Mouse (Mus musculus) kidney, postnatal 36 days (tissue): ENCODE data around the gene Dnajc6.

Source experiments
- DNase-seq, 2 experiments: peaks; one replicate each; pipeline ENCODE4 v3.0.0; 2021 to 2022; ENCODE audit warnings: mixed read lengths in 2 of 2

The Dnajc6 gene

DNA sequence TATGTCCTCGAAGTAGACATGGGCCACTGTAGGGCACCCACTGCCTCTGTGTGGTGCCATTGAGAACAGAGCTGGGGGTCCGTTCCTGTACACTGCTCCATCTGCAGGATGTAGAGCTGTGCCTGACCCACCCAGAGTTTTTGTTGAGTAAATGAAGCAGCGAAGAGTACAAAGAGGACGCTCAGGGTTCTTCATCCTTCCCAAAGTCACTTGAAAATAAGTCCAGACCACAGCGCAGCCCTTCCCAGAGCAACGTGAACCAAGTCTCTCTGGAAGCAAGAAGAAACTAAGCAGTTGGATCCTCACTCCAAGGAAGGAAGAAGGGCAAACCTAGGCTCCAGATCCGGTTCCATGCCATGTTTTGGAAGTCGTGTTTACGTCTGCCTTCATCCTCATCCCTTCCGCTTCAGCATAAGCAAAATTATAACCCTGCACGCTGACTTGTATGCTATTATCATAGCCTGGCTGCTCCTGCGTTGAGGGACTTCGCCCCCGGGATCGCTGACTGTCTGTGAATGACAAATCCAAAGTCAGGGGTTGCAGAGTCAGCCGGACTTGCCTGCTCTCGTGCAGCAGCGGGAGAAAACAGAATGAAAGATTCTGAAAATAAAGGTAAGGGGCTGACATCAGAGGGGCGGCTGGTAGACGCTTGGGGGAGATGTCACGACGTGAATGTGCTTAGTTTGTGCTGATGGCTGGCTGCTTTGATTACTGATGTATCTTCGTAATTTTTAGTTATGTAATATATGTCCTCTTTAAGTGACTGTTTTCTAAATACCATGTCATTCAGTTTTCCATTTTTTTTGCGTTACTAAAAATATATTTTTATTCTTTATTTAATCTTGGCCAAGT lies 11.3 kb downstream of the Dnajc6 start:
- peak; percentile 80 for DNase-seq

DNA sequence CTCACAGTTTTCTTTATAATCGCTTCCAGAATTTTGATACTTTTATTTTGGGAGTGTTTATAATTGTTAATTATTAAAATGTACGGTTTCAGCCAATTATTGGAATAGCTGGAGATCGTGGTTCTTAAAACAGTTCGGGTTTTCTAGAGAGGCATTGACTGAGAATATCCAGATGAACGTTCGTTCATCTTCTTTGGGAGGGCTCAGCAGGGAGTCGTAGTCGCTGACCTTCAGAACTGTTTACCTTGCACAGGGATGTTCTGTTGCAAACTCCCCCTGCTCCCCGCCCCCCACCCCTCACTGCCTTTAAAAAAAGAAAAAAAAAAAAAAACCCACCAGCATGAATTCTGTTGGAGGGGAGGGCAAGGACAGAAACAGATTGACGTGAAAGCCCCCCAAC lies 12.0 kb downstream of the Dnajc6 start:
- peak in 1 of 2 experiments; percentile 4 for DNase-seq

DNA sequence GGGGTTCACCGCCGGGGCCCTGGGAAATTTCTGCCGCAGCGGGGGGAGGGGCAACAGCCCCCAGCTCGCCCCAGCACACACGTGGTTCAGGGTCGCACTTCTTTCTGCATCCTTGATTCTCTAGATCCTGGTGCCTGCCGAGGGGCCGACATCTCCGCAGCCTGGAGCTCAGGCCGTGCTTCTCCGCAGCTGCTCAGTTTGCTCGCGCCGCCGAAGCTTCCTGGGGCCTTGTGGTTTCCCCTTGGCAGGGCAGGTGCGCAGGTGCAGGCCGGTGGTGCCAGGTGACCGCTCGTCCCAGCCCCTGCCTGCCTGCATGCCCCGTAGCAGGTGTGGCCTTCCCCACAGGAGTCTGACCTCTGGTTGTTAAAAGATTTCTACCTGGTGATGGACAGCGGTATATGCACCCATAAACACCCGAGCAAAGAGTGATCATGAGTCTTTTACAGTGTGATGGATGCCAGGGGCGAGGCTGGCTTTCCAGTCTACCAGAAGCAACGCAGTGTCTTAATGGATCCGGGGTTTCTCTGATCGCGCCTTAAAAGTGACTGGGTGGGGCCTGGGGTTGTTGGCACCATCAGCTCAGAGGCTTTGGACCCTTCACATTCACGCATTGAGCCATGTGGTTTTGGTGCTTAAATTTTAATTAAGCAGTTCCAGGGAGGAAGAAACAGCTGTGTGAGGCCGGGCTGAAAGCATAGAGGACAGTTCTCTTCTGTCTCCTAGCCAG lies 12.6 kb downstream of the Dnajc6 start:
- peak; percentile 55 to 71 for DNase-seq

DNA sequence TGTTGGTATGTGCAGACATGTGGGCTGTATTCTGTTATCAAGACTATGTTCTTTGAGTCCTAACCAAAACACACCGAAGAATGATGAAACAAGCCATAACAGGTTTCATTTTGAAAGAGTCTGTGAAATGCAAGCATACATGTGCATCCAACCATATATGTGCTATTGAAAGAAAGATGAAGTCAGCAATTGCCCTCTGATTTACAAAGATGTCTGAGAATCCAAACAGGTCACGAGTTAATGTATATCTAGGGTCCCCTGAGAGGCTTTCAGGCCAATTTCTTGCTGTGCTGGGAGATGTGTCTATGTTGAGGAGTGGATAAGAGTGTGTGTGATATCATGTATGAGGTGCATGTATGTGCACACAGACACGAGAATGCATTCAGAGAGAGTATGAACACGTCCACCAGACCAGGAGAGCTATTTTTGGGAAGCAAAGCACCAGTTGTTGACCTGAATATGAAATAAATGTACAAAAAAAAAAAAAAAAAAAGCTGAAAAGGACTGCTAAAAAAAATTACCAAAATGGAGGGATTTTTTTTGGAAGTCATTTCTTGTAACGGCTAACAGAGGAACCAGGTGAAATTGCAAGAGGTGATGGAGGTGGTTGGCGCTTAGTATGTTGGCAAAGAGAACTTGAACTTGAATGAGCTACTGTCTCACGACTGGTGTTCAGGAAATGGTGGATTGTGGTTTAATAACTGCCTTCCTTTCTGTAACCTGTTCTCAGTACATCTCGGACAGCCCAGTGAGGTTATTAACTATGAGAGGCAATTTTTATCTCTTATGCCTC lies 13.9 kb downstream of the Dnajc6 start:
- no peak for DNase-seq

DNA sequence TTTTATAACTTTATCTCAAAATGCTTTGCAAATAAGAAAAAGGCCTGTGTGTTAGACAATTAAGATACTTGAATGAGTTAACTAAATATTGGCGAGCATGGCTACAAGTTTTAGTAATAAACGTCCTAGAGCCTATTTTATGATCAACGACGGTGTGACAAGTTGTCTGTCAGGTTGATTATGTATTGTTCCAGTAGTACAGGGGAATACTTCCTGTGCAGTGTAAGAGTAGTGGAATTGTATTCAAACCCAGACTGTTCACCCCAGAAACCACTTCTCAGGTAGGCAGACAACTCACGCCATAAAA lies 14.4 kb downstream of the Dnajc6 start:
- no peak for DNase-seq

DNA sequence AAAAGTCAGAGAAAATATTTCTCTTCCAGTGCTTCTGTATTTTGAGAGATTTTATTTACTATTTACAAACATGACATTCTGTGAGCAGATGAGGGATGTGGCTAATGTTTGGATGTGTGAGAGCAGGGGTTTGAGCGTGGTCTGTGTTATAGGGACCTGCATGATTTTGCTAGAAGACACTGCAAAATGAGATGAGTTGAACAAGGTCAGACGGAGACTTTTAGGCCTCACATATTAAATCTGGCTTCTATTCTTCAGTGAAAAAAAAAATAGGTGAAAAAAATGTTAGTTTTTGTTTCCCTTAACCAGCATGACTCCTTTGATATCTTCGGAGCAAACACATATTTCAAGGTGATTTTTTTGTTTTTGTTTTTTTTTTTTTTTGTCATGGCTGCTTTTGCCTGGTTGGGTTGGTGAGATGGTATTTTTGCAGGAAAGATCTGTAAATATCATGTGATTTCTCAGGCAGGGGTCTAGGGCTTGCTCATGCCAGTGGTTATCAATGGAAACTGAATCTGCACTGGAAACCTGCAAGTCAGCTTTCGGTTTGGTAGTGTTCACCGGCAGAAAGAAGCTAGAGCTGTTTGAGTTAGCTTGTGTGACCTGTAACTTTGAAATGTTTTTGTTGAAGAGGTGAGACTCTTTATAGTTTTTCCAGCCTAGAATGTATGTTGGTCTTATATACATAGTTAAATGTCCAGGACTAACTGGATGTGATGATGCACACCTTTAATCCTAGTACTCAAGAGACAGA lies 15.5 kb downstream of the Dnajc6 start:
- DNase-seq: no peak

DNA sequence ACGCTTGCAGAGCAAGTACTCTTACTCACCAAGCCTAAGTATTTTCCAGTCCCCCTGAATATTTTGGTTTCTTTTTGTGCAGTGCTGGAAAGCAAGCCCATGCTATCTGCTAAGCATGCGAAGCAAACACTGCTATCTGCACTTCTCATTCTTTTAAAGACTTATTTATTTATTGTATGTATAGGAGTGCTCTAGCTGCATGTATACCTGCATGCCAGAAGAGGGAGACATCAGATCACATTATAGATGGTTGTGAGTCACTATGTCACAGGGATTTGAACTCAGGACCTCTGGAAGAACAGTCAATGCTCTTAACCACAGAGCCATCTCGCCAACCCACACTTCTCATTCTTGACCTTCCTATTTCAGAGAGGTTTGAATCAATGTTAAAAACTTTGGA lies 16.8 kb downstream of the Dnajc6 start:
- DNase-seq: no peak

DNA sequence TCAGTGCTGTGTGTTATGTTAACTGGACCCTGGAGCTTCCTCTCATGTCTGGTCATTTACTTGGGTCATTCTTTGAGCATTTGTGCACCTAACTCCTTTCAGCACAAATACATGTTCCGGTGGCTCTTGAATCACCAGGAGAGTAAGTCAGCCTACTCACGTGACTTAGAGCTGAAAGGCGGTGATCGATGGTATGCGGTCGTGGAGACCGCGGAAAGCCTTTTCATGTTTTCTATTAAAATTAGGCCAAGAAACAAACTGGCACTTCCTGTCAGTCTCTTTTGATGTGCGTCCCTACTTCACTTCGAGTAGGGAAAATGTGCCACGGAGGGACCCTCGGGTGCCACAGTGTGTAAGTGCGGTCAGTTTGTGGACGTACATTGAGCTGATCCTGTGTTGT lies 19.4 kb downstream of the Dnajc6 start:
- no peak for DNase-seq

DNA sequence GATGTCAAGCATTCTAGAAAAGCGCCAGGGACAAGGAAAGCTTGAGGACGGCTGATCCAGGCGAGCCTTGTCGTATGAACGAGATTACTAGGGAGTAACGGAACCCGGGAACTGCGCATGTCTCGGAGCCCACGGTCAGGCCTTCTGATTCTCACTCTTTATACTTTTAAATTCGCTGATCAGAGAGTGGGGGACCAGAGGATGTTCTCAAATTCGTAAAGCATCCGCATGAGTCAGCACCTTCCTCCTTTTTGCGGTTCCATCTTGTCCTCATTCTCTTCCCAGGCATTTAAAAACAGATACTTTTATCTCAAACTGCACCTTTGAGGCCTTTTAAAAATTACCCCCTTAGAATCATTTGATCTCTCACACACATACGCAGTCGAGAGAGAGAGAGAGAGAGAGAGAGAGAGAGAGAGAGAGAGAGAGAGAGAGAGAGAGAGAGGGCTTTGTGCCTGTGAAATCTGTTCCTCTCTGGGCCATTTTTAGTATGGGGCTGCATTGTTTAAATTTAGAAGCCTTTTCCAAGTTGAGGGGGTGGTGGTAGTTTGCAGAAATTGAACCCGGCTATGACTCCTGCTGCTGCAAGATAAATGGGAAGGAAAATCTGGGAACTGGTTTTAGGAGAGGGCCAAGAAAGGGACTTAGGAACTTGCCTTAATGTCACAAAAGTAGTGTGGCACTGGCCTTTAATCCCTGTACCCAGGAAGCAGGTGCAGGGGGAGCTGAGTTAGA lies 20.2 kb downstream of the Dnajc6 start:
- no peak for DNase-seq

DNA sequence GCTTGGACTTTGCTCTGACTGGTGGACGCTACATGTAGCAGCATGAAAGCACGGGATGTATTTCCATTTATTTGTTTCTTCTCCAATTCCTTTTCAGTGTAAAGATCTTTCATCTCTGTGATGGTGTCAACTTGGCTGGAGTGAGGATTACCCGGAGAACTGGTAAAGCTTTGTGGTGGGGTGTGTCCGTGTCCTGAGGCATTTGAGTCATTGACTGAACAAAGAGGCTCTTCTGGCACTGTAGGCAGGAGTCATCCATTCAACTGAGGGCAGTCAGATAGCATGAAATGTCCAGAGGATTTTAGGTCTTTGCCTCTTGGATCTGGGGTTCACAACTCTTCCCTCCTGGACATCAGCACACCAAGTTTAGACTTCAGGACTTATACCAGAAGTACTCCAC lies 35.5 kb downstream of the Dnajc6 start:
- peak; percentile 3 to 49 for DNase-seq

DNA sequence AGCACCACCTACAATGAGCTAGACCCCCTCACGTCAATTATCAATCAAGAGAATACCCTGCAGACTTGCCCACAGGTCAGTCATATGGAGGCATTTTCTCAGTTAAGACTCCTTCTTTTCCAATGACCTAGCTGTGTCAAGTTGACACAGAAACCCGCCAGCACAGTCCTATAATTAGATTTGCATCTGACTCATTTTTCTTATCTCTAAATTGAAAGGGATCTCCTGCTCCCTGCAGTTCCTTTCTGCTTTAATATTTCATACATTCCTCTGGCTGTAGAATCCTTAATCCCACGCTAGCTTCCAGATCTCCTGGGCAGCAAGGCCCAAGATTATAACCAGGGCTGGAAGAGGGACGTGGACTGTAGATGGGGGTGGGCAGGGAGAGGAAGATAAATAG lies 44.1 kb downstream of the Dnajc6 start:
- DNase-seq: no peak

DNA sequence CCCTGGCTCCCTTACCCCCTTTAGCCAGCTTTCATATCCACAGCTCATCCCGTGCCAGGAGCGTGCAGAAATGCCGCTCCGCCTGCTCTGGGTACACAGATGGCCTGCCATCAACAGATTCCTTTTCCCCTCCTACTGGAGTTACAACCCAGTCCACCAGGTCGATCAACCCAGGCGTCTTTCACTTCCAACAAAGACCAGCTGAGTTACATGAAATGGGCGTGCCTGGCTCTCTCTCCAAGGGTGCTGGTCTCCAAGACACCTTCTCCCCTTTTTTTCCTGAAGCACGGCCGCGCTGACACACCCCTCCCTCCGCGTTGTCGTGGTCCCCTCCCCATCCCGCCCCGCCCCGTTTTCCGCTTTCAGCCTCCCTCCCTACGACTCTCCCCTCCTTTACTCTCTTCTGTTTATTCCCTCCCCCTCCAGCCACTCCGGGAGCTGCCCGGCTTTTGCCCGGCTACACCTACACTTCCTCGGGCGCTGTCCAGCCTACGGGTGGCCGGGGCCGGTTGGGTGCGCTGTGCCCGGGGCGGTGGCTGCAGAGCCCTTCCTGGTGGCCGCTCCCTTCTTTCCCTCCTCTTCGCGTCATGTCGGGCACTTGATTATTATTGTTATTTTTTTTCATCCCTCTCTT lies 53.6 kb downstream of the Dnajc6 start:
- peak; percentile 17 to 65 for DNase-seq

DNA sequence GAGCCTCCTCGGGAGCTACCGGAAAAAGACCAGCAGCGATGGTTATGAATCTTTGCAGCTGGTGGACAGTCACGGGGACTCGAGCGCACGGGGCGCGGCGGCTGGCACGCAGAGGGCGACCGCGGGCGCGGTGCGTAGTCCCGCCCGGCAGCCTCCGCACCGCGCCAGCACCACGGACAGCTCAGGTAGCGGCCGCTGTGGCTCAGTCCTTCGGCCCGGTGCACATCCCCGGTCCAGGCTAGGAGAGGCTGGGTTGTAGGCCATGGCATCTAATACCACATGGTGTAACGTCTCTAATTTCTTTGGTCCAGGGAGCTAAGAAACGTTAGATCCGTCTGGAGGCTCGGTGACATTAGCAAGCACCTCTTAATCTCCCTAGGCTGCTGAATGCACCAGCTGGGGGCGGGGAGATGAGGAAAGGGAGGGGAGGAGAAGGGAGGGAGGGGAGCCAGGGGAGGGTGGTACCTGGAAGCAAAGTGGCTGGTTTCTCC lies 54.3 kb downstream of the Dnajc6 start:
- DNase-seq: peak; percentile 31 to 81

DNA sequence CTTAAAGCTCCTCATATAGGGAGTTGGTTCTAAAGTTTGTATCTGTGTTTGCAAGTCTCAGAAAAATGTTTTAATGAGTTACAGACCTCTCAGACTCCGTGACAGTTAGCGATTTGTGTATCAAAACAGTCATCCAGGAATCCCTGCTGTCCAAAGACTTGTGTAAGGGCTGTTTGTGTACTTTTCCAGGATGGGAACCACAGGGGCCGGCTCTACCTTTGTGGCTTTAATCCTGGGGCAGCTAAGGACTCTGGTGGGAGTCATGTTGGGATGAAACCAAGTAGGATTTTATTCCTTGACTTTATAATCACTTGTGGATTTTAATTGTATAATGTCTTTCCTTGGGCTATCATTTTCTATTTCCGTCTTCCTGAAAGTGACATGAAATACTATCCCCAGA lies 55.0 kb downstream of the Dnajc6 start:
- DNase-seq: no peak

DNA sequence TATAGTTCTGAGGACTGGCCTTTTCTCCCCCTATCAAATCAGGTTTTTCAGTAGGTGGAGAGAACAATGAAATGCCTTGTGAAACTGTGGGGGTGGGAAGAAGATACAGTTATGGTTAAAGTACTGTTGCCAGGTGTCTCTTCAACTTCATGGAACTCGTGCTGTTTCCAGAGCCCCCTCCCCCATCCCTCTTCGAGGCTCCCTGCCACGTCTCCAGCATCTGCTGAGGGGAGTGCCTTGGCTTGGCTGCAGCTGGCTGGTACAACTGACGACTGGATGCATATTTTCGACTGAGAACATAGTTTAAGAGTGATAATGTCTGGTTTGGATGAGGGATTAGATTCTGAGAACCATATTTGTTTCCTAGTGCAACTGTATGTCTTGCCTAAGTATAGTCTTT lies 55.9 kb downstream of the Dnajc6 start:
- DNase-seq: no peak

DNA sequence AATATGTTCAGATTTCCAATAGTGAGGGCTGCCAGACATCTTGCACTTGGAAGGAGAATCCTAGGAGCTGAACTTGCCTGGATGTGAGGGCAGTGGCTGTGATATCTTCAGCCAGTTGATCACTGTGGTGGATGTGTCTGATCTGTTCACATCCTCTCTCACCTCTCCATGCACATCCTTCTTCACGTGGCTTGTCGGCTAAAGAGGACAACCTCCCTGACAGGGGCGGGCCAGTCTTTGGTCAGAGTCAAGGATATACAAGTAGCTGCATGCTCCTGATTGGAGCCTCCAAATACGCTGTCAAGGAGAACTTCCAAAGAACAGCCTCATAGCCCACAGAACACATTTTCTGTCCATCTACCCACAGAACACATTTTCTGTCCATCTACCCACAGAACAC lies 58.6 kb downstream of the Dnajc6 start:
- no peak for DNase-seq

DNA sequence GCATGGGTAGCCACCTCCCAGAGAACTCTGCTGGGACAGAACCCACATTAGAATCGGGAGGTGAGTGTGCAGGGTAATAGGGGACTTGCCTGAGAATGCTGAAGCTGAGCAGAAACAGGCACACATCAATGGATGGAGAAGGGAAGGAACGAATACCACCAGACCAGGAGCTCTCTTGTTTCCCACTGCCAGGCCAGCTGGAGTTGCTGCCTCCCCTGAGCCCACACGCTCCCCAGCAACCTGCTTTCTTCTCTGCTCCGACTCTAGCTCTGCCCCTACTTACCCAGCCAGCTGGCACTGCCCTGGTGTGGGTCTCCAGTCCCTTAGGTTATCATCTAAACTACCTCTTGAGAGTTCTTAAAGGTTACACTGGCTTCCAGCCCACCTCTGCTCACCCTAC lies 63.7 kb downstream of the Dnajc6 start:
- DNase-seq: no peak

DNA sequence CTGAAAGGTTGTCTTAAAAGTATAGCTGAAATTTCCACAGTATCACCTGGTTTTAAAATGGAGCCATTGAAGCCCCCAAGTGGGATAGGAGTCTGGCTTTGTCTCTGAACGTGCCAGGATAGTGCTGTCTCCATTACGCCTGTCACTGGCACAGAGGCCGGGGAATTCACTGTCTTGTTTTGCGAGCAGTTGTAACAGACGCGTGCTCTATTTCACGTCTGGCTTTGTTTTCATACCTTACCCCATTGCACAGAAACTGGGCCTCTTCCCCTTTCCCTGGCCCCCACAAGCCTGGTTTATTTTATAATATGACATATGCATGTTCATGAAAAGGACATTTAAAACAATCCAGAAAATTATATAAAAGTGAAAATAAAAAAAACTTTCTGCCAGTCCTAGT lies 66.4 kb downstream of the Dnajc6 start:
- DNase-seq: no peak

DNA sequence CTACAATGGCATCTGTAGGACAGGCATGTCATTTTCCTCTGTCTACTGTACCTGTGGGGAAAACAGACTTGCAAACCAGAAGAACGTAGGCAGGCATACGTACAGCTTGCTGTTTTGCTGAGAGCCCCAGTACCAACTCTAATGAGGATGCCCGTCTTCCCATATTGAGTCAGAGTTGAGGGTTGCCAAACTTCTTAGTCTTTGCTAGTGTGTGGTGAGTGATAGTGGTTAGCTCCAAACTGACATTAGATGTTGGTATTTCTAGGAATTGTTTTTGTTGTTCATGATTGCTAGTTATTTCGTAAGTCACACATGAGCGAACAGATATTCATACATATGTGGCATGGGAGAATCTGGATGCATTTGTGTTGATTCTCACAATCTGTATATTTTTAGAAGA lies 67.2 kb downstream of the Dnajc6 start:
- no peak for DNase-seq

DNA sequence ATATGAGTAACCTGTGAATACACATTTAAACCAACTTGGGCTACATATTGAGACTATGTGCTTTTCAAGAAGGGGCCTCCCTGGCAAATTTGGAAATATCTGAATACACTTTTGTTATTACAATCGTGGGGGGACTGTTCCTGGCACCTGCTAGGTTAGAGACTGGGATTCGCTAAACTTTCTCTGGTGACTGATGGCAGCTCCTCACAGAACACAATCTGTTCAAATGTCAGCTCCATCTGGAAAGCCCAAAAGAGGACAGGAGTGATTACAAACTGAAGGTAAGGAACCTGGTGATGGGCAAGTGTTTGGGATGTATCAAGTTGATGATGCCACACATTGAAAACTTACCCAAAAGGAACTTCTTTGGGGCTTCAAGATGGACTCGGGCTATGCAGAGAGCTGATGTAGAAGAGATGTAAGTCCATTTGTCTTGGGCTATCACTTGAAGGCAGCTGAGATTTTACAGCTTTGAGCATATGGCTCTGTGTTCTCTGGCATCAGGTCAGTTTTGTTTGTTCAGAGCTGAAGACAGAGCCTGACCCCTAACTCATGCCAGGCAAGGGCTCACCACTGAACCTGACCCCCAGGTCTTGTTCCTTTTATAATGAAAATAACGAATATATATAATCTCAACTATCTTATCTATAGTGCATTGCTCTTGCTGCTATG lies 68.4 kb downstream of the Dnajc6 start:
- no peak for DNase-seq

DNA sequence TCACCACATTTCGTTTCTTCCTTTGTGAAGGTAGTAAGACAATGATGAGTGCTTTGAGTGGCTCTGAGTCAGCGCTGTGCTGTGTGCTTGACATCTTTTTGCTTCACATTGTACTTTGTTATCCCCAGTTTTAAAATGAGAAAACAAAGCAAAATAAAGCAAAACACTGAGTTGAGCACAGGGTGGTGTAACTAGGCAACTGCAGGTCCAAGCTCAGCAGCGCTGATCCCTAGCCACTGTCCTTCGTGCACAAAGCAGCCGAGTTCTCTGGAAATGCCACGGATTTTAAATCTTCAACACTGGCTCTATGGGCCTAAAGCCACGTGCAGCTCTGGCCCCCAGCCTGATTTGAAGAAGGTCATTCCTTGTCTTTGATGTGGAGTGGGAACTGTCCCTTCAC lies 72.6 kb downstream of the Dnajc6 start:
- no peak for DNase-seq
